Mouse (Mus musculus) erythroblast, embryonic 14.5 days (primary cell): Measurements from ENCODE around the gene Sec24a. TPM values are rescaled to one million over a fixed set of nuclear protein-coding genes. Genes with fewer than 3 reads are reported as not detected.

Experiments used
- H3K27me3 ChIP-seq: 2 replicates; pipeline ENCODE4 v1.6.1; 2012; ENCODE audit warnings: inconsistent platforms; ENCODE audit not compliant: control insufficient read depth
- H3K36me3 ChIP-seq: 2 replicates; pipeline ENCODE4 v1.6.1; 2012; ENCODE audit warnings: mild to moderate bottlenecking, inconsistent platforms; ENCODE audit not compliant: control insufficient read depth
- H3K4me1 ChIP-seq: 2 replicates; pipeline ENCODE4 v1.6.1; 2012; ENCODE audit warnings: inconsistent platforms; ENCODE audit not compliant: control insufficient read depth
- H3K4me3 ChIP-seq: replicated peaks from 2 replicates; pipeline ENCODE3; 2012; ENCODE audit warnings: moderate library complexity, mild to moderate bottlenecking, inconsistent platforms
- H3K9me3 ChIP-seq: 2 replicates; pipeline ENCODE4 v1.6.1; 2012; ENCODE audit warnings: low read length, inconsistent platforms, mixed read lengths; ENCODE audit not compliant: control insufficient read depth
- GATA1 ChIP-seq: IDR thresholded peaks from 2 replicates; pipeline ENCODE4 v1.6.1; 2012; ENCODE audit warnings: low read length, inconsistent platforms, mixed read lengths
- TAL1 ChIP-seq: IDR thresholded peaks from 3 replicates; pipeline ENCODE4 v1.6.1; 2012; ENCODE audit warnings: low read length, inconsistent platforms, mixed read lengths
- polyA plus RNA-seq: library from polyadenylated mRNA; stranded (reverse); fragments of >175 nt; gene quantifications from 2 replicates; pipeline ENCODE4 v1.2.3, GENCODE M21; 2012

Gene Sec24a
- polyA plus RNA-seq, 1 experiment, result 0.26 TPM

DNA sequence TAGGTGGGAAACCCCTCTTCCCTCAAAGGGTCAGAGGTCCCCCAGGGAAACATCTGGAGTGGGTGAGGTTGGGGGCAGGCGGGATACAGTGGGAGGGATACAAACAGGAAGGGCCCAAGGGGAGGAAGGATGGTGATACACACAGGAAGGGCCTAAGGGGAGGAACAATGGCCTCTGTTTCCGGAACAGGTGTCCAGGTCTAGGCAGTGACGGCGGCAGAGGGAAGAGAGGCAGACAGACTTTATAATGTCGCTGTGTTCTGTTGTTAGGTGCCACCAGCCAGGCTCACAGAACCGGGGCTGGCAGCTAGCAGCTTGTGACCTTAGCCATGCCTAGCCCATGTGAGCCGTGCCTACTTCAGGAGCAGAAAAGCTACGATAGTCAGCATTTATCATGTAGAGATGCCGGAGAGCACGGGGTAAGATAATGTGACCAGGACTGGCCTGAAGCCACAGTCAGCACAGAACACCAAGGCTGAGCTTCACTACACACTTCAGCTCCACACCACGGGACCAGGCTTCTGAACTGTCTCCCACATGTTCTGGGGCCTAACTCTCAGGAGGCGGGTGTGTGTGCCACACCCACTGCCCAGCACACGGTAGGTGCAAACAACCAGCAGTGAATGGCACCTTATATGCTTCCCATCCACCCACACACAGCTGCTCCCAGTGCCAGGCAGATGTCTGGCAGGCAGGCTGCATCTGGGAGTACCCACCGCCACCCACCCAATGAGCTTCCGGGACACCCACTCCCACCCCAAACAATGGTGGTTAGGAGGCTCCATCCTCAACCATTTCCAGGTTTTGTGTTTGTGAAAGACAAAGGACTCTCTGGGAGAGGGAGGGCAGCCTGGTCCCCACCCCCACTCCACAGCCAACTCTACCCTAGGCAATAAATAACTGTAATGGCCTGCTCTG, 116.4 kb downstream of the Sec24a start:
- H3K27me3 ChIP-seq, result peaks cover 45% of the 10 kb centered on the region
- H3K36me3 ChIP-seq, result peaks cover 2% of the 10 kb centered on the region; the same call in 1 of the 2 replicates
- peaks cover 32% of the 10 kb centered on the region for H3K4me1 ChIP-seq
- H3K4me3 ChIP-seq, result no peak overlapping the region
- TF ChIP-seq TAL1 (no peak), GATA1 (no peak)
- peaks cover 3% of the 10 kb centered on the region; the same call in 1 of the 2 replicates for H3K9me3 ChIP-seq

DNA sequence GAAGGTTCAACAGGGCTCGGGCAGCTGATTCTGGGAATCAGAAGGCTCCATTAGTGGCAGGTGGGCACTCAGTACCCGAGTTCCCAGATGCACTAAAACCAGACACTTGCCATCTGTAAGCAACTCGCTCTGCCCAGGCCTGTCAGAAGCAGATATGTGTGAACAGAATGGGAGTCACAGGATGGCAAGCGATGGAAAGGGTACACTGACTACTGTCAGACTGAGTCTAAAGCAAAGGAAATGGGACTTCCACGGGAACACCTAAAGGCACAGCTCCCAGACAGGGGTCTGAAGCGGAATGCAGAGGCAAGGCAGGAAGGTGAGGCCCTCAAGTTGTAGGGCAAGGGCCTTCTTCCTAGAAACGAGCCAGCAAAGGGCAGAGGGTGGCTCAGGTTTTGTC, 117.2 kb downstream of the Sec24a start:
- no peaks in the 10 kb centered on the region; the same call in 1 of the 2 replicates for H3K9me3 ChIP-seq
- H3K36me3 ChIP-seq, result peaks cover 2% of the 10 kb centered on the region; the same call in 1 of the 2 replicates
- no peak overlapping the region for H3K4me3 ChIP-seq
- peaks cover 38% of the 10 kb centered on the region for H3K27me3 ChIP-seq
- H3K4me1 ChIP-seq, result peaks cover 32% of the 10 kb centered on the region
- TF ChIP-seq GATA1, result no peak
- TF ChIP-seq TAL1, result no peak

DNA sequence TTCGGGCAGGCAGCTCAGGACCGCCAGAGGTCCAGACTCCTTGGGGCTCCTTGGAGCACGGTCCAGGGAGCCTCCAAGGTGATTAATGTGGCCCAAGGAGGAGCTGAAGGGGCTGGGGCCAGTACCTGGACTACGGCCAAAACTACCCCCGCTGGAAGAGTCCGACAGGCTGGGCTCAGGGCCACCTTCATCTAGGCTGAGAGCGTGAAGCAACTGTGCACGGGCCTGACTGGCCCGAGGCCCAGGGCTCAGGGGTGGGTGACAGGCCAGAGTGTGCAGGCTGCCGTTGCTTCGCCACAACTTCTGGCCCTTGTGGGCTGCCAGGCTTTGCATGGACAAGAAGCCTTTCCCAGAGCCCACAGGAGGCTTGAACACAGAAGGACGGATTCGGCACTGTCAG, 118.1 kb downstream of the Sec24a start:
- peaks cover 28% of the 10 kb centered on the region for H3K27me3 ChIP-seq

DNA sequence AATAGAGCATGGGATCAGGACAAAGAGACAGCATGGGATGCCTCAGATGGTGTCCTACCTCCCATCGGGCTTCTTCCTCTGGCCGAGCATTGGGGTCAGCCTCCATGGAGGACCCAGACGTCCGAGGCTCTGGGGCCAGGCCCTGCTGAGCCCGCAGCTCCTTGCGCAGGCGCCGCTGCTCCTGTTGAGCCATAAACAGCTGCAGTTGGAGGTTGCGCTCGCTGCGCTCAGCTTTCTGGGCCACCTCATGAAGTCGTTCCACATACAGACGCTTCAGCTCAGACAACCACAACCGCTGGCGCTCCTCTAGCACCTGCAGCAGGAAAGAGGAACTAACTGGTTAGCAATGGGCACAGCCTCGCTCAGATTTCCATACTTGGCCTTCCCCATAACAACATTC, 119.2 kb downstream of the Sec24a start:
- Histone ChIP-seq H3K27me3 (peaks cover 18% of the 10 kb centered on the region), H3K36me3 (peaks cover 2% of the 10 kb centered on the region; the same call in 1 of the 2 replicates), H3K4me3 (no peak overlapping the region), H3K9me3 (no peaks in the 10 kb centered on the region), H3K4me1 (peaks cover 15% of the 10 kb centered on the region)
- no peak for TF ChIP-seq TAL1
- TF ChIP-seq GATA1, result no peak

More for the DNA sequence above, 118.1 kb downstream of the Sec24a start:
- Histone ChIP-seq H3K36me3 (peaks cover 2% of the 10 kb centered on the region; the same call in 1 of the 2 replicates), H3K4me3 (no peak overlapping the region), H3K9me3 (no peaks in the 10 kb centered on the region; the same call in 1 of the 2 replicates), H3K4me1 (peaks cover 23% of the 10 kb centered on the region)
- TF ChIP-seq GATA1 (no peak), TAL1 (no peak)

DNA sequence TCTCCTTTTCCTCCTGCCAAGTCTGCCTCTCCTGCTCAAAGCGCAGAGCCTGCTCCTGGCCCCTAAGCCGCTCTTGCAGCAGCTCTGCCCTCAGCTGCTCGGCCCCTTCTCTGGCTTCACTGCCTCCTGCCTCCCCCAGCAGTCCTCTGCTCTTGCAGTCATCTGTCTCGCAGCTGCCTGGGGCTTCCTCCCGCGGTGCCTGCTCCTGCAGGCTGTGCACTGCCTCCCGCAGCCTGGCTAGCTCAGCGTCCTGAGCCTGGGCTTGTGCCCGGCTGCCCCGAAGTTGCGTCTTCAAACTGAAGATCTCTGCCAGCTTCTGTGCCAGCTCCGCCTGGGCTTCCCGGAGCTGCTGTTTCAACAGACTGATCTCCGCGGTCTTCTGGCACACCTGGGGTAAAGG, 119.7 kb downstream of the Sec24a start:
- Histone ChIP-seq H3K36me3 (peaks cover 2% of the 10 kb centered on the region; the same call in 1 of the 2 replicates), H3K4me1 (peaks cover 13% of the 10 kb centered on the region), H3K4me3 (no peak overlapping the region), H3K9me3 (no peaks in the 10 kb centered on the region), H3K27me3 (peaks cover 13% of the 10 kb centered on the region)
- TF ChIP-seq TAL1 (no peak), GATA1 (no peak)

DNA sequence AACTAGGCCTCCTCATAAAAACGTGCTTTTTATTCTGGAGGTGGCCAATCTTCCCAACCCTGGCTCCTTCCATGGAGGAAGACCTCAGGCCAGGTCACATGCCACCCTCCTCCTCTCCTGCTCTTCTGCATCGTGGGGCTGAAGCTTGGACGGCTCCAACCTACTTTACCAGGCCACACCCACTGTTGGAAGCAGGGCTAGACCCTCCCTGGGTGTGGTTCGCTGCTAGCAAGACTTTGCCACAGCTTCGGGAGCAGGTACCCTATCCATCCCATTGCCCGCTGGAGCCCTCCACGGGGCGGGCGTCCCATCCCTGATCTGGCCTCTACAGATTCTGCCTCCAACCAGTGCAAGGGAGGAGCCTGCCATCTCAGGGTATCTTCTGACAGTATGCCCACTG, 120.2 kb downstream of the Sec24a start:
- H3K4me1 ChIP-seq, result peaks cover 14% of the 10 kb centered on the region
- H3K4me3 ChIP-seq, result no peak overlapping the region
- H3K36me3 ChIP-seq, result peaks cover 2% of the 10 kb centered on the region; the same call in 1 of the 2 replicates
- H3K9me3 ChIP-seq, result no peaks in the 10 kb centered on the region
- TF ChIP-seq GATA1 (no peak), TAL1 (no peak)
- peaks cover 8% of the 10 kb centered on the region for H3K27me3 ChIP-seq

Other genes with a start within 250 kb of the Sec24a start
- 0.62 and 0.69 TPM in 2 replicates for gene Phykpl, start 178.9 kb downstream of the Sec24a start, polyA plus RNA-seq
- 59.0 and 82.9 TPM in 2 replicates for gene Hnrnpab, start 156.8 kb downstream of the Sec24a start, polyA plus RNA-seq
- gene Nhp2, start 143.9 kb downstream of the Sec24a start, polyA plus RNA-seq, result 7.4 and 8.9 TPM in 2 replicates
- gene Rmnd5b, start 127.7 kb downstream of the Sec24a start, polyA plus RNA-seq, result 1.4 and 1.5 TPM in 2 replicates
- gene N4bp3, start 112.8 kb downstream of the Sec24a start, polyA plus RNA-seq, result 0.03 TPM in 2 replicates
- not detected in 2 replicates for gene D930048N14Rik, start 112.7 kb downstream of the Sec24a start, polyA plus RNA-seq
- 0.14 and 0.15 TPM in 2 replicates for gene 0610009B22Rik, start 74.8 kb downstream of the Sec24a start, polyA plus RNA-seq
- 0.27 and 0.65 TPM in 2 replicates for gene Sar1b, start 53 bp upstream of the Sec24a start, polyA plus RNA-seq
- 0.18 and 0.19 TPM in 2 replicates for gene Jade2, start 94.0 kb upstream of the Sec24a start, polyA plus RNA-seq
- 1.8 and 2.1 TPM in 2 replicates for gene Cdkn2aipnl, start 204.0 kb upstream of the Sec24a start, polyA plus RNA-seq
- gene Ube2b, start 237.1 kb upstream of the Sec24a start, polyA plus RNA-seq, result 31.1 and 40.0 TPM in 2 replicates
- gene Cdkl3, start 240.6 kb upstream of the Sec24a start, polyA plus RNA-seq, result not detected in 2 replicates